Mouse (Mus musculus): ENCODE data around the gene Olfr1201. TPM values are rescaled to one million over a fixed set of nuclear protein-coding genes. Genes with fewer than 3 reads are reported as not detected.

Olfr1201 gene
- not detected in 2 replicates for polyA plus RNA-seq (2015; fragmentation: Nextera tagmentation; extraction: Ambion mirVana)

DNA sequence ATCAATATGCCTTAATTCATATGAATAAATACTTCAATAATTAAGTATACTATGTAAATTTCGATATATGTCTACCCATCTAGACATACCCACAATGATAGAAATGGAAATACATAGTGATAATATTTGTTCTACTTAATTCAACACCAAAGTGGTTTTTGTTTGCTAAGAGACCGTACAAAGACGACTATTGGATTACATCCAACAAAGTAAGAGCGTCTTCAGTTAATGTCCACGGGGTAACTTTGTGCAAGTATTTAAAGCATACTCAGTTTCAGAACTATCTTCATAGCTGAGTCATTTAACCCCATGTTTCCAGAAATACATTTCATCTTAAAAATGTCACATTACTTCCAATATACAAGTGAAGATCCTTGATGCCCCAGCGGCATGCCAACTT, at the start of gene Olfr1201:
Olfr1201 (plus strand) TSS at position 301 of the 400 bp plus-strand sequence.
- no peaks in the 10 kb centered on the region for H3K4me1 ChIP-seq
- H3K4me3 ChIP-seq: no peak within 1 kb of the TSS
- no peaks in the 10 kb centered on the region; the same call in 1 of the 2 replicates for H3K9me3 ChIP-seq
- no peak for ATAC-seq (ENCODE audit: extremely low read depth, insufficient number of reproducible peaks, low FRiP score, low TSS enrichment)
- WGBS: 74% methylated on average over 6 of the region's 6 CpGs
- no peak within 1 kb of the TSS for H3K27ac ChIP-seq (replicated peaks)
- H3K4me2 ChIP-seq: no peak within 1 kb of the TSS
- no peaks in the 10 kb centered on the region for H3K36me3 ChIP-seq
- H3K9ac ChIP-seq: no peak within 1 kb of the TSS
- no peaks in the 10 kb centered on the region for H3K27me3 ChIP-seq (replicated peaks)

DNA sequence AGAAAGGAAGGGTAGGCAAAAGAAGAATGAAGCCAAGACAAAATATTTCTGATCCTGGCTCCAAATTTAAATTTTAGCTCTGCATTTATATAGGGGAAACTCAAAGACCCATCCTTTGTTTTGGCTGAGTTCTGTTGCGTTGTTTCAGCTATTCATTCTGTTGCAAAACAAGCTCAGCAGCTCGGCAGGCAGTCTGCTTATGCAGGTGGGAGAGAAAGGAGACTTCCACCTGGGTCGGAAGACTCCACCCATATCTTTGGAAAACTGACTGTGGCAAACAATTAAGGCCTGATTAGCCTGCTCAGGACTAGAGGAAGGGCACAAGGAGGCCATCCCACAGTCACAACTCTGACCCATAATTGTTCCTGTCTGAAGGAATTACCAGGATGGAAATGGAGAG, 49.5 kb upstream of the Olfr1201 start:
- H3K27me3 ChIP-seq (replicated peaks): no peaks in the 10 kb centered on the region
- WGBS: 71% methylated on average over 3 of the region's 3 CpGs
- no peaks in the 10 kb centered on the region for H3K36me3 ChIP-seq
- no peak overlapping the region for H3K4me2 ChIP-seq
- peaks cover 5% of the 10 kb centered on the region; the same call in 1 of the 2 replicates for H3K9me3 ChIP-seq
- no peak overlapping the region for H3K9ac ChIP-seq
- no peaks in the 10 kb centered on the region for H3K4me1 ChIP-seq
- ATAC-seq (ENCODE audit: extremely low read depth, insufficient number of reproducible peaks, low FRiP score, low TSS enrichment): no peak
- H3K4me3 ChIP-seq: no peak overlapping the region
- H3K27ac ChIP-seq (replicated peaks): no peak overlapping the region

GRCm38 (mm10) chr2:88751270-88751669, 41.6 kb upstream of the Olfr1201 start, which contains the start of gene Olfr1198:
Gene Olfr1198 (minus strand): TSS chr2:88751370.
- H3K4me3 ChIP-seq: no peak within 1 kb of the TSS
- no peaks in the 10 kb centered on the region for H3K9me3 ChIP-seq
- no peaks in the 10 kb centered on the region for H3K4me1 ChIP-seq
- H3K9ac ChIP-seq: no peak within 1 kb of the TSS
- H3K36me3 ChIP-seq: no peaks in the 10 kb centered on the region
- H3K4me2 ChIP-seq: no peak within 1 kb of the TSS
- no peak within 1 kb of the TSS for H3K27ac ChIP-seq (replicated peaks)
- no peaks in the 10 kb centered on the region for H3K27me3 ChIP-seq (replicated peaks)
- no peak for ATAC-seq (ENCODE audit: extremely low read depth, insufficient number of reproducible peaks, low FRiP score, low TSS enrichment)
- WGBS: 79% methylated on average over 2 of the region's 2 CpGs

- Histone ChIP-seq H3K9me3 (0 out of 2 replicates have a peak, but pooled peaks cover 7% of the 10 kb centered on the region), H3K4me2 (no peak within 1 kb of the TSS), H3K36me3 (no peaks in the 10 kb centered on the region), H3K4me3 (no peak within 1 kb of the TSS), H3K27me3 (replicated peaks) (no peaks in the 10 kb centered on the region), H3K4me1 (no peaks in the 10 kb centered on the region), H3K9ac (no peak within 1 kb of the TSS), H3K27ac (replicated peaks) (no peak within 1 kb of the TSS)
- ATAC-seq (ENCODE audit: extremely low read depth, insufficient number of reproducible peaks, low FRiP score, low TSS enrichment): no peak
- WGBS: 81% methylated on average over 2 of the region's 2 CpGs
Measured at GRCm38 (mm10) chr2:88760369-88760768, 32.5 kb upstream of the Olfr1201 start, which contains the start of gene Olfr1199. Gene Olfr1199 (minus strand): TSS chr2:88760469.

- ATAC-seq (ENCODE audit: extremely low read depth, insufficient number of reproducible peaks, low FRiP score, low TSS enrichment): no peak
- Histone ChIP-seq H3K4me1 (no peaks in the 10 kb centered on the region), H3K27me3 (replicated peaks) (no peaks in the 10 kb centered on the region), H3K4me2 (no peak within 1 kb of the TSS), H3K9me3 (no peaks in the 10 kb centered on the region), H3K4me3 (no peak within 1 kb of the TSS), H3K27ac (replicated peaks) (no peak within 1 kb of the TSS), H3K36me3 (no peaks in the 10 kb centered on the region), H3K9ac (no peak within 1 kb of the TSS)
- WGBS: 64% methylated on average over 2 of the region's 2 CpGs
Measured at GRCm38 (mm10) chr2:88770388-88770787, 22.4 kb upstream of the Olfr1201 start, which contains the start of gene Olfr1200. Gene Olfr1200 (minus strand): TSS chr2:88770488.

- WGBS: 66% methylated on average over 1 of the region's 1 CpGs
- Histone ChIP-seq H3K4me2 (no peak within 1 kb of the TSS), H3K9ac (no peak within 1 kb of the TSS), H3K27ac (replicated peaks) (no peak within 1 kb of the TSS), H3K36me3 (no peaks in the 10 kb centered on the region), H3K4me1 (no peaks in the 10 kb centered on the region), H3K27me3 (replicated peaks) (no peaks in the 10 kb centered on the region), H3K9me3 (no peaks in the 10 kb centered on the region), H3K4me3 (no peak within 1 kb of the TSS)
- ATAC-seq (ENCODE audit: extremely low read depth, insufficient number of reproducible peaks, low FRiP score, low TSS enrichment): no peak
Measured at GRCm38 (mm10) chr2:88814196-88814595, 21.4 kb downstream of the Olfr1201 start, which contains the start of gene Olfr1202. Gene Olfr1202 (plus strand): TSS chr2:88814496.

GRCm38 (mm10) chr2:88829437-88829836, 36.6 kb downstream of the Olfr1201 start, which contains the start of gene Olfr1205:
Gene Olfr1205 (plus strand): TSS chr2:88829737.
- no peaks in the 10 kb centered on the region for H3K36me3 ChIP-seq
- H3K27me3 ChIP-seq (replicated peaks): no peaks in the 10 kb centered on the region
- H3K9ac ChIP-seq: no peak within 1 kb of the TSS
- 72% methylated on average over 2 of the region's 2 CpGs for WGBS
- no peak within 1 kb of the TSS for H3K4me2 ChIP-seq
- ATAC-seq (ENCODE audit: extremely low read depth, insufficient number of reproducible peaks, low FRiP score, low TSS enrichment): no peak
- H3K27ac ChIP-seq (replicated peaks): no peak within 1 kb of the TSS
- H3K4me1 ChIP-seq: no peaks in the 10 kb centered on the region
- no peaks in the 10 kb centered on the region; the same call in 1 of the 2 replicates for H3K9me3 ChIP-seq
- no peak within 1 kb of the TSS for H3K4me3 ChIP-seq

GRCm38 (mm10) chr2:88838477-88838876, 45.6 kb downstream of the Olfr1201 start:
- H3K36me3 ChIP-seq: no peaks in the 10 kb centered on the region
- H3K4me1 ChIP-seq: no peaks in the 10 kb centered on the region
- no peak overlapping the region for H3K27ac ChIP-seq (replicated peaks)
- H3K27me3 ChIP-seq (replicated peaks): no peaks in the 10 kb centered on the region
- ATAC-seq (ENCODE audit: extremely low read depth, insufficient number of reproducible peaks, low FRiP score, low TSS enrichment): no peak
- no peak overlapping the region for H3K9ac ChIP-seq
- 55% methylated on average over 2 of the region's 2 CpGs for WGBS
- no peaks in the 10 kb centered on the region for H3K9me3 ChIP-seq
- H3K4me3 ChIP-seq: no peak overlapping the region
- no peak overlapping the region for H3K4me2 ChIP-seq

Other genes with a start within 250 kb of the Olfr1201 start
- gene Olfr1188, start 236.1 kb upstream of the Olfr1201 start, polyA plus RNA-seq (2015; fragmentation: Nextera tagmentation; extraction: Ambion mirVana): not detected in 2 replicates
- gene Olfr1189, start 206.6 kb upstream of the Olfr1201 start, polyA plus RNA-seq (2015; fragmentation: Nextera tagmentation; extraction: Ambion mirVana): not detected in 2 replicates
- not detected in 2 replicates for gene Olfr1191-ps1, start 152.5 kb upstream of the Olfr1201 start, polyA plus RNA-seq (2015; fragmentation: Nextera tagmentation; extraction: Ambion mirVana)
- not detected in 2 replicates for gene Olfr1192-ps1, start 144.5 kb upstream of the Olfr1201 start, polyA plus RNA-seq (2015; fragmentation: Nextera tagmentation; extraction: Ambion mirVana)
- gene Olfr1193, start 117.4 kb upstream of the Olfr1201 start, polyA plus RNA-seq (2015; fragmentation: Nextera tagmentation; extraction: Ambion mirVana): not detected in 2 replicates
- not detected in 2 replicates for gene Olfr1195, start 103.8 kb upstream of the Olfr1201 start, polyA plus RNA-seq (2015; fragmentation: Nextera tagmentation; extraction: Ambion mirVana)
- gene Olfr1196, start 88.4 kb upstream of the Olfr1201 start, polyA plus RNA-seq (2015; fragmentation: Nextera tagmentation; extraction: Ambion mirVana): not detected in 2 replicates
- not detected in 2 replicates for gene Olfr1197, start 60.7 kb upstream of the Olfr1201 start, polyA plus RNA-seq (2015; fragmentation: Nextera tagmentation; extraction: Ambion mirVana)
- gene Olfr1198, start 41.7 kb upstream of the Olfr1201 start, polyA plus RNA-seq (2015; fragmentation: Nextera tagmentation; extraction: Ambion mirVana): not detected in 2 replicates
- not detected in 2 replicates for gene Olfr1199, start 32.6 kb upstream of the Olfr1201 start, polyA plus RNA-seq (2015; fragmentation: Nextera tagmentation; extraction: Ambion mirVana)
- not detected in 2 replicates for gene Olfr1200, start 22.5 kb upstream of the Olfr1201 start, polyA plus RNA-seq (2015; fragmentation: Nextera tagmentation; extraction: Ambion mirVana)
- gene Olfr1202, start 21.5 kb downstream of the Olfr1201 start, polyA plus RNA-seq (2015; fragmentation: Nextera tagmentation; extraction: Ambion mirVana): not detected in 2 replicates
- not detected in 2 replicates for gene Olfr1205, start 36.7 kb downstream of the Olfr1201 start, polyA plus RNA-seq (2015; fragmentation: Nextera tagmentation; extraction: Ambion mirVana)
- gene Olfr1204, start 56.3 kb downstream of the Olfr1201 start, polyA plus RNA-seq (2015; fragmentation: Nextera tagmentation; extraction: Ambion mirVana): not detected in 2 replicates
- gene Olfr1206, start 70.2 kb downstream of the Olfr1201 start, polyA plus RNA-seq (2015; fragmentation: Nextera tagmentation; extraction: Ambion mirVana): not detected in 2 replicates
- not detected in 2 replicates for gene Olfr1208, start 109.3 kb downstream of the Olfr1201 start, polyA plus RNA-seq (2015; fragmentation: Nextera tagmentation; extraction: Ambion mirVana)
- gene Olfr1209, start 122.1 kb downstream of the Olfr1201 start, polyA plus RNA-seq (2015; fragmentation: Nextera tagmentation; extraction: Ambion mirVana): not detected in 2 replicates
- gene Olfr1211, start 145.1 kb downstream of the Olfr1201 start, polyA plus RNA-seq (2015; fragmentation: Nextera tagmentation; extraction: Ambion mirVana): not detected in 2 replicates
- gene Olfr1212, start 160.9 kb downstream of the Olfr1201 start, polyA plus RNA-seq (2015; fragmentation: Nextera tagmentation; extraction: Ambion mirVana): not detected in 2 replicates
- gene Gm13762, start 187.2 kb downstream of the Olfr1201 start, polyA plus RNA-seq (2015; fragmentation: Nextera tagmentation; extraction: Ambion mirVana): not detected in 2 replicates
- not detected in 2 replicates for gene Olfr1214, start 199.6 kb downstream of the Olfr1201 start, polyA plus RNA-seq (2015; fragmentation: Nextera tagmentation; extraction: Ambion mirVana)
- not detected in 2 replicates for gene Olfr1215, start 213.9 kb downstream of the Olfr1201 start, polyA plus RNA-seq (2015; fragmentation: Nextera tagmentation; extraction: Ambion mirVana)
- not detected in 2 replicates for gene Olfr1216, start 225.3 kb downstream of the Olfr1201 start, polyA plus RNA-seq (2015; fragmentation: Nextera tagmentation; extraction: Ambion mirVana)
- gene Olfr1217, start 239.0 kb downstream of the Olfr1201 start, polyA plus RNA-seq (2015; fragmentation: Nextera tagmentation; extraction: Ambion mirVana): not detected in 2 replicates

Data from heart, embryonic 13.5 days (tissue).